Mouse (Mus musculus) layer of hippocampus, adult 2 months (tissue): ENCODE measurements around the gene Dgkh. TPM values are rescaled to one million over a fixed set of nuclear protein-coding genes. Genes with fewer than 3 reads are reported as not detected.

Experiments used
- DNase-seq, 2 experiments: peaks; one replicate each; pipeline ENCODE4 v3.0.0; 2022; ENCODE audit warnings: low spot score in 2 of 2
- H3K27ac ChIP-seq: fragments of 200-600 bp; 2 replicates; pipeline ENCODE4 v1.8.1; 2022
- H3K4me3 ChIP-seq: fragments of 200-600 bp; 2 replicates; pipeline ENCODE4 v1.8.1; 2022; ENCODE audit warnings: mild to moderate bottlenecking
- CTCF ChIP-seq: fragments of 200-600 bp; conservative IDR thresholded peaks from 2 replicates; pipeline ENCODE4 v1.8.1; 2022; ENCODE audit warnings: antibody characterized with exemption, mild to moderate bottlenecking, moderate library complexity
- total RNA-seq, 2 experiments: library from RNA; stranded (reverse); gene quantifications; 2 replicates each; pipeline ENCODE4 v1.2.3; 2021

Gene Dgkh
- total RNA-seq, 2 experiments from 2014 or later: 110 to 123 TPM

DNA sequence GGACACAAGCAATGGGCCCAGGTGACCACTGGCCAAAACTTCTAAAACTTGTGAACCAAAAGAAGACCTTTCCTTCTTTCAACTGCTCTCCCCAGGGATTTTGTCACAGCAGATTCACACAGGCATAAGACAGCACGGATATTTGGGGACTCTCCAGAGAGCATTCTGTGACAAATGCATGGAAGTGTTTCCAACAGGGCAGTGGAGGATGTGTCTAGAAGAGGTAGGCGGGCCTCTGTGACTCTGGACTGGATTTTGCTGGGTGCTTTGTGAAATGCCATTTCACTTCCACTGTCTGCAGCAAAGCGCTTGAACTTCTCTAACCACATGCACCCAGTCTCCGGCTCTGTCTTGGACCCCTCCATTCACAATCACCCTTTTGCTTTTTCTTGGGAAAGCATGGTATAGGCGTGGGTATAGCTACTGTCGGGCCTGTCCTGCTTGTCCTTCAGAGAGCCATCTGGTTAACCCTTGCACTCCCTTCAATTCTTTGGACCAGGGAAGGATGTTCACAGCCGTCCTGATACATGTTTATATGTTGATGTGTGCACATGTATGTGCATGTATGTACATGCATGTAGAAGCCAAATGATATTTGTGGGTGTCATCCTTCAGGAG is 77.5 kb downstream of the Dgkh start:
- no peak for DNase-seq

DNA sequence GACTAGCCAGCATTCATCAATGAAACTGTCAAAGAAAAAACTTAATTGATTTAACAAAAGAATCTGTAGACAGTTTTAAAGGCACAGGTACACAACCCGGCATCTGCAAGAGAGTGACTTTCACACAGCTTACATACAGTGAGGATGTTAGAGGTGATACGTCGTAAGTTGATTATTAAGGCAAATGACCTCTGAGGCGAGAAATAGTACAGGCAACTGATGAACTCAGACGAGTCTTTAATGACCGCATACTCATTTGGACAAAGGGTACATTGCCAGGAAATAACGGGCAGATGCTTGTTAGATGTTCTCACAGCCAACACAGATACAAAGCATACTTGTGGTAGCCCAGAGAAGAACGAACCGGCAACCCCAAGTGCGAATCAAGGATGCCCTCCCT is 78.4 kb downstream of the Dgkh start:
- Histone ChIP-seq H3K27ac (no peak overlapping the region), H3K4me3 (no peak overlapping the region)
- TF ChIP-seq CTCF: no peak
- DNase-seq: no peak

More for the DNA sequence above, 77.5 kb downstream of the Dgkh start:
- Histone ChIP-seq H3K4me3 (no peak overlapping the region), H3K27ac (peak overlapping the region; percentile 44; the same call in 1 of the 2 replicates)
- no peak for TF ChIP-seq CTCF

DNA sequence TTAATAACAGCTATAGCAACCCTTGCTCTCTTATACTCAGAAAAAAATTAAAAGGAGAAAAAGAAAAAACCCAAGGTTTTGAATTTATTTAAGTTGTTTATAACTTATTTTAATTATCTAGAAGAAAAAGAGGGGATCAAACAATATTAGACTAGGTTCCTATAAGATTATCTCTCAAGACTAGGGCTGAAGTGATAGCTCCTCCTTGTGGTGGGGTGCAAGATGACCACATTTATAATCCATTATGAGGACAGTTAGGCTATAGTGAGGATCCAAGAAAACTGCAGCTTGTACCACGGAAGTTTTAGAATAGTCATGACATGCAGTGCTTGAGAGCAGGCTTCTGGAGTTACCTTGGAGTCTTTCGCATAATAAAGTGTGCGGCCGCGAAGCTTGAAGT is 79.2 kb downstream of the Dgkh start:
- H3K4me3 ChIP-seq: no peak overlapping the region
- no peak for DNase-seq
- no peak overlapping the region for H3K27ac ChIP-seq
- TF ChIP-seq CTCF: peak; percentile 74

DNA sequence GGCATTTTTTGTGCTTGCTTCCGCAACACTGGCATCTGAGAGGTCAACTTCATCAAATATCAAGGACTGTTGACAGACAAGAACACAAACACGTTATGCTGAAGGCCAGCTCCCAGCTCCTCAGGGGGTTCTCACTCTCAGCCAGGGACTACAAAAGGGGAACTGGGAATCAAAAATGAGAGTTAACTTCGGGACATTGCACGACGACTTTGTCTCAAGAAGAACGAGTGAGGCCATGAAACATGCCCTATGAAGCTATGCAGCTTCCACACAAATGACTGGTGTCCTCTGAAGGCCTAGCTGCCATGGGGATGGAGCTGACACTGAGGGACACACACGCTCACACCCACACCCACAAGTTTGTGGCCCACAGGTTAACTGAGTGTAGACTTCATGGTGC is 80.9 kb downstream of the Dgkh start:
- Histone ChIP-seq H3K27ac (no peak overlapping the region), H3K4me3 (no peak overlapping the region)
- DNase-seq: no peak
- no peak for TF ChIP-seq CTCF

DNA sequence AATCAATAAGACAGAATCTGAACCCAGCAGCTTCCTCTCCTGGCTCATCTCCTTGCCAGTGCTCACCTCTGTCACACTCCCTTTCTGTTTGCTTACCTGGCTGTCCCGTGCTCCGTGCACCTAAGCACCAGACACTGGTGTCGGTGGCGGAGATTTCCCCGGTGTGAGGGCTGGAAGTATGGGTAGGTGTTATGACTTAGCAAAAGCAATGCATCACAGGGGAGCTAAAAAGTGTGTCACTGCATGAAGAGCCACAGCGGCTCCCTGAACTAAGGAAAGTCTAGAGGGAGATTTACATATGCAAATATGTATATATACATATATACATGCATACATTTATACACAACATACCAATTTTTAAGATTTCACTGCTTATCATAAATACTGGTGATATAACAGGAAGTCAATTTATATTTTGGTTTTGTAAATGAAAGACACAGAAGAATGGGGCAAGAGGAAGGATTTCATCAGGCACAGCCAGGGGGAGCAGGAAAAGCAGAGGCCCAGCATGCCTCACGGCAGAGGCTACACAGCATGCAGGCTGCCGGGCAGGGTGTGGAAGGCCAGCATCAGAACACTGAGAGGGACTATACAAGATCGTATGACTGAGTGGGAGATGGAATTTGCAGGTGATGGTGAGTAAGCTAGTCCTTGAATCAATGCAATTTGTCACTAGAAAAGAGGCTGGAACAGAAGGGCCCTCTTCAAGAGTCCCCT is 82.0 kb downstream of the Dgkh start:
- DNase-seq: no peak
- Histone ChIP-seq H3K27ac (no peak overlapping the region), H3K4me3 (no peak overlapping the region)
- peak; percentile 28 for TF ChIP-seq CTCF

DNA sequence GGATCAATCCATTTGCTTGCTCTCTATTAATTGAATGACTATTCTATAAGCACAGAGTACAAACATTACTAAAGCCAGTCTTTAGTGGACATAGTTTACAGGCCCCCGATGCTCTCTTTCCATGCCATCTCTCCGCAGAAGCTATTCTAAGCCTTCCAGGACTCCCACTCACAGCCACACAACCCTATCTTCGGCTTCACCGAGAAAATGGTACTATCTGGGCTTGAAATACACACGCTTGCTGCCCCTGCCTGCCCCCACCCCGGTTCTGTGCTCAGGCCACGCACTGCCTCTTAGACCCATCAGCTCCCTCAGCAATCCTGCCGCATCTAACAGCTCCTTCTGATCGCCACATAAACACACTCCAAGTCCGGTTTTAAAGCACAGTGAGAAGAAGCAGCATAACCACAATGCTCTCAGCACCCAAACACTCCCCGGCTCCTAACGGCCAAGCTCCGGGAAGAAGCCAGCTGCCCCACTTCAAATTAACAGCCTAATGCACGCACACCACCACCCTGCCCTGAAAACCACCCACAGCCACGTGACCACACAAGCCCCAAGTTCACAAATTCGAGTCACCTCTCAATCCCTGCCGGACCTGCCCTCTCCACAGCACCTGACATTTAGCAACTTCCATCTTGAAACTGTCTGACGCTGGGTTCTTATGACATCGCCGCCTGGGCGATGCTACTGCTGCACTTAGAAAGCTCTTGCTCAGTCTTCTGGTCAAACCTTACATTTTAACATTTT is 82.9 kb downstream of the Dgkh start:
- TF ChIP-seq CTCF: no peak
- H3K27ac ChIP-seq: peak overlapping the region; percentile 32; the same call in 1 of the 2 replicates
- DNase-seq: no peak
- H3K4me3 ChIP-seq: no peak overlapping the region

DNA sequence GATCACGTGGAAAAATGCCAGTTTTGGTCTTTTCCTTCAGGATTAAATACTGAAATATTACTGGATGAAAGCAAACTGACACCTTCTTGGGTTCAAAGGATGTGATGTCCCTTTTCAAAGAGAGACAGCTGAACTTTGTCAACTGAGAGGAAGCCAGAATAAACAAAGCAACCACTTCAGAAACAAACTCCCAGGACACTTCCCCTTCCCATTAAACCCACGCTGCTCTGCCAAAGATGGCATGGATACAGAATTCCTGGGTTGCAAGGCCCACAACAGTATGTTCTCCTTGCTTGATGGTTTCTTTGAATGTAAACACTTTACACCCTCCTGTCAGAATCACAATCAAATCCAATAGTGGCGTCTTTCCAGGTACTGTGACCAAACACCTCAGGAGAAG is 87.0 kb downstream of the Dgkh start:
- no peak for TF ChIP-seq CTCF
- DNase-seq: no peak
- no peak overlapping the region for H3K27ac ChIP-seq
- H3K4me3 ChIP-seq: no peak overlapping the region

DNA sequence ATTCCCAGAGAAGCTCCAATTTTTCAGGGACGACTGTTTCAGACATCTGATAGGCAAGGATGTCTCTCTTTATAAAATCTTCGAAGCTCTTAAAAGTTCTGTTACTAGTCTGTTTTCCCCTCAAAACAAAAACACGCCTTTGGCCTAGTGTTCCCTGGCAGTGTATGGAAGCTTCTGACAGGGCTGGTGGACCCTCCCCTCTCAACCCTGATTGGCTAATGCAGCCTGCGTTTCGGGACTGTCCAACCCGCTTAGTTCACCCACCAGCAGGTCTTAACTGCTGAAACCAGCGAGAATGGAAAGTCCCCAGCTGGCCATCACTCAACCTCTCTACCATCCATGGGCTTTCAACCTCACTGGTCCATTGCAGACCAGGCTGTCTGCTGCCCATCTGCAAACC is 91.3 kb downstream of the Dgkh start:
- no peak for TF ChIP-seq CTCF
- no peak overlapping the region for H3K4me3 ChIP-seq
- DNase-seq: no peak
- H3K27ac ChIP-seq: no peak overlapping the region

DNA sequence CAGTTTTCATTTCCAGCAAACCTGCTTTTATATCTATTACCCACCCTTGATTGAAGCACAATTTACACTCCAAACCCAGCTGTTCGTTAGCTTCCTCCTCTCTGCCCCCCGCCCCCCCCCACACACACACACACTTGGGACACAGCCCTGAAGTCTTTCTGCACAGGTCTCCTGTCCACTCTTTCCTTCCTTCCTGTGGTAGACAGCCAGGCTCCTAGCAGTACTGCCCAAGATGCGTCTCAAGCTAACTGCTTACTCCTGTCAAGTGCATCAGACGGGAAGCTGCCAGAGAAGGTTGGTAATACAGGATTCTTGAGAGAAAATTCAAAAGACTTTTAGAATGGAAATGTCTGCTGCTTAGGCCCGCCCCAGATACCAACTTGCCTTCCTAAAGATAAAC is 92.9 kb downstream of the Dgkh start:
- DNase-seq: no peak
- TF ChIP-seq CTCF: no peak
- H3K27ac ChIP-seq: no peak overlapping the region
- no peak overlapping the region for H3K4me3 ChIP-seq

DNA sequence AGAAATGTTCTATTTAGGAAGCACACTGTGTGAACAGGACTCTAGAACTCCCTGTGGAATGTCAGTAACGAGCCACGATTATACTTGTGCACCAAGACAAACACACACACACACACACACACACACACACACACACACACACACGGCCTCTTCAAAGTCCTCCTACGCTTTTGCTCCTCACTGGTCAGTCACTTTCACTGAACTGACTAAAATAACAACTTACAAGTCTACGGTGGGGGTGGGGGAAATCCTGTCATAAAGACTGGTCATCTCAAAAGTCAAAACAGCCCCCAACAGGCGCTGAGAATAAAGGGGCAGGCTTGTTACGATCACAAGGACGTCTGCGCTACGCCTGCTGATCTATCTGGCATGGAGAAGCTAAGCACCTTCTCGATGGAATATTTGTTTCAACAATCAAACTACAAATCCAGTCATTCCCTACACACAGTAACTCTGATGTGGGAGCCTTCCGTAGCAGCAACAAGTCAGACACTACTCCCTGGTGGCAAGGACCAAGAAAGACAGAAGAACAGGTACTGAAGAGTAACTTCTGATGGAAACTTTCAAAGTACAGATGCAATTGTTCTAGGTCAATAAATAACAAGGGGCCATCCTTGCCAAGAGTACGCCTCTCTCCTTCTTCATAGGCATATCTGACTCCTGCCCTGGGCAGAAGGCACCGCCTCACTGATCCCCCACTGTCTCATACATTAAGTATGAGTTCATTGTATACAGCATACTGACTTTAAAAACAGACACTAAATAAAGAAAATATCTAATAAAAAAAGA is 96.8 kb downstream of the Dgkh start:
- TF ChIP-seq CTCF: no peak
- Histone ChIP-seq H3K4me3 (no peak overlapping the region), H3K27ac (no peak overlapping the region)
- DNase-seq: no peak

DNA sequence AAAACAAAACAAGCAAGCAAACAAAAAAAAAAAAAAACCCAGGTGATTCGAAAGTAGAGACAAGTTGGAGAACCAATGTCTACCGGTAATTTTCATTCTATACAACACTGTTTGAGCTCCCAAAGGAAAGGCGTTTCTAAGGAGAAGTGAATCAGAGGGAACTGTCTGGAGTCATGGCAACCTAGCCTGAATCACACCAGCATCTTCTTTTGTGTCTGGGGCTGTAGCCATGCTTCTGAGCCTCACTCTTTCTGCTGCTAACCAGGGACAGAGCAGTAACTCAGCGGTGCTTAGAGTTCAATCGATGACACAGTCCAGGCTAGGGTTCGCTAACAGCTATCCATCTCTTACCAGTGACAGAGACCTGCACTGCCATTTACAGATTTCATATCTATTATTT is 99.8 kb downstream of the Dgkh start:
- no peak for DNase-seq
- Histone ChIP-seq H3K4me3 (no peak overlapping the region), H3K27ac (no peak overlapping the region)
- TF ChIP-seq CTCF: no peak

DNA sequence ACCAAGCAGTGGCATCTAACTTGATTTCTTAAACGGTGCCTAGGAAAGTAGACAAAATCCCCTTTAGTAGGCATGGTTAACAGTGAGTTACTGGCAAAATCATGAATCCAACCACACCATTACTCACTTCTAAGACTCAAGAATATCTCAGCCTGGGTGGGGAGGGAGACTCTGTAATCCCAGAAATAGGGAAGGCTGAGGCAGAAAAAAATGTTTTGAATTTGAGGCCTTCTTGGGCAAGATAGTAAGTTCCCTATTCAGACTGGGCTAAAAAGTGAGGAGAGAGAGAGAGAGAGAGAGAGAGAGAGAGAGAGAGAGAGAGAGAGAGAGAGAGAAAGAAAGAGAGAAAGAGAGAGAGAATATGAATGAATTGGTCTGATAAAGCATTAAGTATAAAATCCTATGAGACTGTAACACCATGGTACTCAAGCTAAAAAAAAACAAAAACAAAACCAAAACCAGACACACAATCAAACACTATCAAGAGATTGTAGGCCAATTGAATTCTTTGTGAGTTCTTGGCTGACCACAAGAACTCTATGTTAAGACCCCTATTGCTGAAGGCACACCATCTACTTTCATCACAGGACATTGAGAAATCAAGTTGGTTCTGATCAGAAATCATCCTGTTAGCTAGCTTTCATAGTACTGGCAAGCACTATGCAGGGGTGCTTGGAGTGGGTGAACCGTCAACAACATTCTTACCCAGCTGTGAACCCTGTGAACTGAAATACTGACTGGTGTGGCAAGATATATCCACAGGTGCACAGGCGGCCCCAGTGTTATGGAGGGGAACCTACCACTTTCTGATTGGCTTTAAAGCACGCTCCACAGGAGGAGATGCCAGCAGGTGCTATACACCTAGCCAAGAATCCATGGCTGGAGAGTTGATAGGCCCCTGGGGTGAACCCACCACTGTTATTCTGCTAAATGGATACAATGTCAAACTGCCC is 101.4 kb downstream of the Dgkh start:
- DNase-seq: no peak
- TF ChIP-seq CTCF: no peak
- H3K4me3 ChIP-seq: no peak overlapping the region
- no peak overlapping the region for H3K27ac ChIP-seq
